ENCODE assay signal across 15 mouse cellular contexts in genomic region chr17:79657785-79658184, GRCm38 (mm10). TPM values are rescaled to one million over a fixed set of nuclear protein-coding genes. Genes with fewer than 3 reads are reported as not detected.
DNase-seq lines count a peak whose midpoint lies in the region; ATAC-seq and TF ChIP-seq lines count a peak whose summit lies in the region.
"Had no signal": no experiment of that assay in that cellular context is flagged by ENCODE, and none has a peak within 500 bp of the region (broad histone marks: within the 10 kb centered on the region; RNA-seq: fewer than 3 reads in every experiment).

No protein-coding gene starts in this region.

- H3K4me1 ChIP-seq in kidney, embryonic 14.5 days (ENCODE audit: control insufficient read depth, insufficient read depth, low read length), result no peaks in the 10 kb centered on the region
- H3K4me1 ChIP-seq in embryonic facial prominence, embryonic 10.5 days, result 0 out of 2 replicates have a peak, but pooled peaks cover 3% of the 10 kb centered on the region
- H3K4me1 ChIP-seq in midbrain, postnatal 0 days (ENCODE audit: insufficient read depth, low read length), result no peaks in the 10 kb centered on the region
- H3K4me1 ChIP-seq: hindbrain, embryonic 13.5 days; neural tube, embryonic 13.5 days had no signal

- TF ChIP-seq CTCF in brain, embryonic 14.5 days (IDR thresholded peaks at IDR 0.05; ENCODE audit: borderline replicate concordance, extremely low read depth, insufficient read depth, insufficient read length), result no peak
- TF ChIP-seq CTCF in midbrain, postnatal 0 days (IDR thresholded peaks at IDR 0.05), result no peak

- H3K27me3 ChIP-seq in kidney, embryonic 14.5 days (ENCODE audit: control insufficient read depth, insufficient read depth, low read length), result no peaks in the 10 kb centered on the region
- no peaks in the 10 kb centered on the region for H3K27me3 ChIP-seq in embryonic facial prominence, embryonic 10.5 days (replicated peaks; ENCODE audit: low read depth, poor library complexity, severe bottlenecking)
- no peaks in the 10 kb centered on the region for H3K27me3 ChIP-seq in midbrain, postnatal 0 days (ENCODE audit: insufficient read depth, low read length)
- H3K27me3 ChIP-seq: hindbrain, embryonic 13.5 days; neural tube, embryonic 13.5 days had no signal

- 25% methylated on average over 9 of the region's 9 CpGs for WGBS in kidney, embryonic 14.5 days
- 63% methylated on average over 9 of the region's 9 CpGs for WGBS in embryonic facial prominence, embryonic 10.5 days
- 57% methylated on average over 9 of the region's 9 CpGs for WGBS in midbrain, postnatal 0 days

- H3K9ac ChIP-seq in kidney, embryonic 14.5 days (ENCODE audit: low read depth, low read length), result no peak overlapping the region
- no peak overlapping the region for H3K9ac ChIP-seq in midbrain, postnatal 0 days (replicated peaks; ENCODE audit: low read length, poor library complexity, severe bottlenecking)
- H3K9ac ChIP-seq: hindbrain, embryonic 13.5 days; neural tube, embryonic 13.5 days had no signal

- no peak overlapping the region for H3K4me3 ChIP-seq in kidney, embryonic 14.5 days (ENCODE audit: low read length)
- H3K4me3 ChIP-seq in embryonic facial prominence, embryonic 10.5 days, result no peak overlapping the region
- H3K4me3 ChIP-seq in midbrain, postnatal 0 days (ENCODE audit: low read depth, low read length), result no peak overlapping the region
- H3K4me3 ChIP-seq: hindbrain, embryonic 13.5 days; layer of hippocampus, adult 2 months; neural tube, embryonic 13.5 days had no signal

- no peaks in the 10 kb centered on the region for H3K9me3 ChIP-seq in kidney, embryonic 14.5 days (ENCODE audit: control insufficient read depth, low read length)
- no peaks in the 10 kb centered on the region for H3K9me3 ChIP-seq in embryonic facial prominence, embryonic 10.5 days
- H3K9me3 ChIP-seq in midbrain, postnatal 0 days (ENCODE audit: low read length), result no peaks in the 10 kb centered on the region
- H3K9me3 ChIP-seq: hindbrain, embryonic 13.5 days; neural tube, embryonic 13.5 days had no signal

- H3K4me2 ChIP-seq in kidney, embryonic 14.5 days (replicated peaks; ENCODE audit: low read depth, low read length), result no peak overlapping the region
- H3K4me2 ChIP-seq in midbrain, postnatal 0 days (ENCODE audit: low read depth, low read length, poor library complexity, severe bottlenecking), result no peak overlapping the region
- H3K4me2 ChIP-seq: hindbrain, embryonic 13.5 days; midbrain, embryonic 11.5 days; neural tube, embryonic 13.5 days had no signal

- DNase-seq in kidney, adult 11 months, result no peak
- peak; percentile 3 for DNase-seq in brain, embryonic 14.5 days (ENCODE audit: low read depth)
- DNase-seq in embryonic facial prominence, embryonic 10.5 days (ENCODE audit: low spot score), result peak; percentile 39
- DNase-seq in kidney, postnatal 36 days, result peak; percentile 2 to 7
- DNase-seq in testis, postnatal 14 days (ENCODE audit: low spot score), result no peak
- DNase-seq in midbrain, postnatal 0 days (ENCODE audit: low spot score), result no peak
- DNase-seq: cerebellum, adult 2 months; layer of hippocampus, postnatal 36 days; lung, adult 18-20 months had no signal

- no peaks in the 10 kb centered on the region for H3K36me3 ChIP-seq in kidney, embryonic 14.5 days (ENCODE audit: control insufficient read depth, insufficient read depth, low read length)
- H3K36me3 ChIP-seq in embryonic facial prominence, embryonic 10.5 days (replicated peaks), result no peaks in the 10 kb centered on the region
- no peaks in the 10 kb centered on the region for H3K36me3 ChIP-seq in midbrain, postnatal 0 days (ENCODE audit: insufficient read depth, low read length)
- H3K36me3 ChIP-seq: hindbrain, embryonic 13.5 days; neural tube, embryonic 13.5 days had no signal

- H3K27ac ChIP-seq in kidney, embryonic 14.5 days (ENCODE audit: low read depth, low read length), result no peak overlapping the region
- no peak overlapping the region for H3K27ac ChIP-seq in embryonic facial prominence, embryonic 10.5 days (replicated peaks)
- H3K27ac ChIP-seq in midbrain, postnatal 0 days (ENCODE audit: low read depth, low read length), result no peak overlapping the region
- H3K27ac ChIP-seq: hindbrain, embryonic 13.5 days; layer of hippocampus, adult 2 months; macrophage; neural tube, embryonic 13.5 days had no signal

- TF ChIP-seq POLR2A in brain, embryonic 14.5 days (IDR thresholded peaks at IDR 0.05; ENCODE audit: borderline replicate concordance, extremely low read depth, insufficient read depth, insufficient read length, poor library complexity, severe bottlenecking), result no peak

- ATAC-seq in kidney, embryonic 14.5 days (ENCODE audit: low FRiP score, low TSS enrichment), result peak; percentile 97
- ATAC-seq in midbrain, postnatal 0 days (ENCODE audit: low FRiP score), result no peak

RNA-seq across cellular contexts. Expression of gene Rmdn2, which starts 46.1 kb away (rescaled TPM):
- 13.8 and 15.1 TPM in 2 replicates for polyA plus RNA-seq in kidney, embryonic 14.5 days (2014; fragmentation: Nextera tagmentation; extraction: Ambion mirVana)
- 3.6 and 3.7 TPM in 2 replicates for polyA plus RNA-seq in brain, embryonic 14.5 days (2012; rRNA removed)
- polyA plus RNA-seq in embryonic facial prominence, embryonic 10.5 days (2016; fragmentation: Nextera tagmentation; extraction: Ambion mirVana), result 6.4 and 7.0 TPM in 2 replicates
- total RNA-seq in midbrain, postnatal 0 days (2014; rRNA removed), result 2.8 and 5.9 TPM in 2 replicates
- polyA plus RNA-seq in midbrain, postnatal 0 days (2015; fragmentation: Nextera tagmentation; extraction: Ambion mirVana), result 9.3 and 10.7 TPM in 2 replicates

RNA-seq across cellular contexts. Expression of gene Cyp1b1, which starts 57.1 kb away (rescaled TPM):
- 9.0 and 16.5 TPM in 2 replicates for polyA plus RNA-seq in kidney, embryonic 14.5 days (2014; fragmentation: Nextera tagmentation; extraction: Ambion mirVana)
- 5.3 and 9.9 TPM in 2 replicates for polyA plus RNA-seq in brain, embryonic 14.5 days (2012; rRNA removed)
- 4.0 and 6.1 TPM in 2 replicates for polyA plus RNA-seq in embryonic facial prominence, embryonic 10.5 days (2016; fragmentation: Nextera tagmentation; extraction: Ambion mirVana)
- 8.7 and 12.2 TPM in 2 replicates for total RNA-seq in midbrain, postnatal 0 days (2014; rRNA removed)
- polyA plus RNA-seq in midbrain, postnatal 0 days (2015; fragmentation: Nextera tagmentation; extraction: Ambion mirVana), result 4.5 and 5.0 TPM in 2 replicates

Comparison
In these comparisons a context has a peak if more than half of its experiments do, and no peak if none do; other contexts are left out.
1. DNase-seq: peak in brain, embryonic 14.5 days (single experiment), embryonic facial prominence, embryonic 10.5 days (single experiment) and kidney, postnatal 36 days (2 of 2); none in kidney, adult 11 months (single experiment), testis, postnatal 14 days (single experiment) and midbrain, postnatal 0 days (single experiment).